Mouse (Mus musculus): Measurements from ENCODE around the gene Gm10719.
"Not testable (repeated sequence)": the region's sequence is repeated elsewhere in the genome, so short reads cannot be mapped to it uniquely, and the experiment has no call there.

The Gm10719 gene

GRCm38 (mm10) chr9:3017108-3017507, at the start of gene Gm10719:
Gene Gm10719 (plus strand): TSS chr9:3017408.
- DNase-seq (ENCODE audit: inconsistent ontology term), result not testable (repeated sequence)

- peak; percentile 78 for DNase-seq (ENCODE audit: inconsistent ontology term)
Measured at GRCm38 (mm10) chr9:3000445-3000972, 16.7 kb upstream of the Gm10719 start, which contains the start of gene Gm10722. Gene Gm10722 (plus strand): TSS chr9:3000922.

GRCm38 (mm10) chr9:3001006-3001405, 16.2 kb upstream of the Gm10719 start:
- not testable (repeated sequence) for DNase-seq (ENCODE audit: inconsistent ontology term)

GRCm38 (mm10) chr9:3001948-3002659, 15.1 kb upstream of the Gm10719 start:
- peak; percentile 74 for DNase-seq (ENCODE audit: inconsistent ontology term)

- not testable (repeated sequence) for DNase-seq (ENCODE audit: inconsistent ontology term)
Measured at GRCm38 (mm10) chr9:3002794-3003396, 14.3 kb upstream of the Gm10719 start, which contains the start of gene Gm11168. Gene Gm11168 (plus strand): TSS chr9:3003346.

GRCm38 (mm10) chr9:3006179-3006578, 11.0 kb upstream of the Gm10719 start:
- not testable (repeated sequence) for DNase-seq (ENCODE audit: inconsistent ontology term)

GRCm38 (mm10) chr9:3006636-3007035, 10.6 kb upstream of the Gm10719 start:
- not testable (repeated sequence) for DNase-seq (ENCODE audit: inconsistent ontology term)

GRCm38 (mm10) chr9:3007272-3007671, 9.9 kb upstream of the Gm10719 start:
- peak; percentile 43 for DNase-seq (ENCODE audit: inconsistent ontology term)

GRCm38 (mm10) chr9:3009331-3009730, 7.9 kb upstream of the Gm10719 start:
- not testable (repeated sequence) for DNase-seq (ENCODE audit: inconsistent ontology term)

GRCm38 (mm10) chr9:3012054-3012621, 5.1 kb upstream of the Gm10719 start:
- DNase-seq (ENCODE audit: inconsistent ontology term), result not testable (repeated sequence)

- not testable (repeated sequence) for DNase-seq (ENCODE audit: inconsistent ontology term)
Measured at GRCm38 (mm10) chr9:3012733-3013279, 4.4 kb upstream of the Gm10719 start, which contains the start of gene Gm10721. Gene Gm10721 (plus strand): TSS chr9:3013140.

GRCm38 (mm10) chr9:3015354-3015753, 1.9 kb upstream of the Gm10719 start, which contains the start of gene Gm10720:
Gene Gm10720 (plus strand): TSS chr9:3015654.
- not testable (repeated sequence) for DNase-seq (ENCODE audit: inconsistent ontology term)

GRCm38 (mm10) chr9:3015896-3016295, 1.3 kb upstream of the Gm10719 start:
- not testable (repeated sequence) for DNase-seq (ENCODE audit: inconsistent ontology term)

GRCm38 (mm10) chr9:3018944-3019343, 1.7 kb downstream of the Gm10719 start:
- not testable (repeated sequence) for DNase-seq (ENCODE audit: inconsistent ontology term)

- DNase-seq (ENCODE audit: inconsistent ontology term), result not testable (repeated sequence)
Measured at GRCm38 (mm10) chr9:3019835-3020727, 2.9 kb downstream of the Gm10719 start.

GRCm38 (mm10) chr9:3022316-3023008, 5.3 kb downstream of the Gm10719 start:
- peak; percentile 55 for DNase-seq (ENCODE audit: inconsistent ontology term)

- DNase-seq (ENCODE audit: inconsistent ontology term), result not testable (repeated sequence)
Measured at GRCm38 (mm10) chr9:3023312-3023984, 6.2 kb downstream of the Gm10719 start, which contains the start of gene Gm10718. Gene Gm10718 (plus strand): TSS chr9:3023547.

- DNase-seq (ENCODE audit: inconsistent ontology term), result not testable (repeated sequence)
Measured at GRCm38 (mm10) chr9:3023985-3024648, 6.9 kb downstream of the Gm10719 start.

- DNase-seq (ENCODE audit: inconsistent ontology term), result not testable (repeated sequence)
Measured at GRCm38 (mm10) chr9:3024912-3025467, 7.8 kb downstream of the Gm10719 start, which contains the start of gene Gm10717. Gene Gm10717 (plus strand): TSS chr9:3025417.
